Mouse (Mus musculus) G1E (cell line): ENCODE data around the gene Usp18. TPM values are rescaled to one million over a fixed set of nuclear protein-coding genes. Genes with fewer than 3 reads are reported as not detected.

Source experiments
- ATAC-seq: 2 replicates; pipeline ENCODE4 v1.8.0; 2016; ENCODE audit warnings: mild to moderate bottlenecking; ENCODE audit not compliant: insufficient number of reproducible peaks, poor library complexity, low FRiP score, severe bottlenecking; ENCODE audit errors: extremely low read depth
- DNase-seq: peaks from one replicate; pipeline ENCODE4 v3.0.0; 2012; ENCODE audit warnings: low spot score
- H3K27me3 ChIP-seq: 2 replicates; pipeline ENCODE4 v1.6.1; 2012; ENCODE audit warnings: mild to moderate bottlenecking, low read length, inconsistent platforms; ENCODE audit not compliant: insufficient read depth
- H3K36me3 ChIP-seq: replicated peaks from 2 replicates; pipeline ENCODE3; 2012; ENCODE audit warnings: mild to moderate bottlenecking, inconsistent platforms
- H3K4me1 ChIP-seq: 2 replicates; pipeline ENCODE4 v1.6.1; 2012; ENCODE audit warnings: low read depth, low read length, inconsistent platforms, mixed read lengths; ENCODE audit not compliant: insufficient read depth
- H3K4me3 ChIP-seq: 2 replicates; pipeline ENCODE4 v1.5.1; 2012; ENCODE audit warnings: low read depth, mild to moderate bottlenecking, inconsistent platforms, low read length, moderate library complexity, mixed read lengths
- H3K9me3 ChIP-seq: replicated peaks from 2 replicates; pipeline ENCODE4 v1.6.1; 2012; ENCODE audit warnings: inconsistent platforms
- CTCF ChIP-seq: IDR thresholded peaks from 2 replicates; pipeline ENCODE4 v1.5.1; 2012; ENCODE audit warnings: low read depth, low read length, inconsistent platforms, mixed read lengths
- GATA1 ChIP-seq: IDR thresholded peaks from 2 replicates; pipeline ENCODE4 v1.6.1; 2012; ENCODE audit warnings: borderline replicate concordance, low read length, inconsistent platforms, mixed read lengths
- GATA2 ChIP-seq: IDR thresholded peaks from 2 replicates; pipeline ENCODE4 v1.6.1; 2012; ENCODE audit warnings: low read depth, low read length, inconsistent platforms, borderline replicate concordance
- POLR2AphosphoS5 ChIP-seq: IDR thresholded peaks from 2 replicates; pipeline ENCODE4 v1.6.1; 2012; ENCODE audit warnings: low read depth, low read length, inconsistent platforms; ENCODE audit not compliant: insufficient replicate concordance
- TAL1 ChIP-seq: conservative IDR thresholded peaks from 2 replicates; pipeline ENCODE4 v1.6.1; 2012; ENCODE audit warnings: low read depth, low read length, inconsistent platforms, mixed read lengths
- polyA plus RNA-seq: library from polyadenylated mRNA; stranded (reverse); fragments of >175 nt; gene quantifications from 2 replicates; pipeline ENCODE4 v1.2.3, GENCODE M21; 2012
- total RNA-seq, 2 experiments: library from RNA; stranded (forward) in 1 of 2; stranded (reverse) in 1 of 2; fragments of 200-1000 nt in 1 of 2; fragments of >200 nt in 1 of 2; fragmentation: Nextera tagmentation in 1 of 2; gene quantifications; 2 replicates each; pipeline ENCODE4 v1.2.3; 2014 to 2017

Usp18 gene
- total and polyA plus RNA-seq, 3 experiments = 0.41 to 13.8 (median 2.3) TPM

- Histone ChIP-seq H3K4me3 (no peak overlapping the region), H3K4me1 (peaks cover 68% of the 10 kb centered on the region), H3K9me3 (no peaks in the 10 kb centered on the region), H3K27me3 (peaks cover 3% of the 10 kb centered on the region; the same call in 1 of the 2 replicates), H3K36me3 (no peaks in the 10 kb centered on the region)
- DNase-seq (no peak), ATAC-seq (no peak)
- TF ChIP-seq POLR2AphosphoS5 (no peak), CTCF (no peak), GATA2 (no peak), TAL1 (no peak), GATA1 (no peak)
Observed at GRCm38 (mm10) chr6:121228421-121228820, 17.3 kb upstream of the Usp18 start.

- Histone ChIP-seq H3K27me3 (peaks cover 3% of the 10 kb centered on the region), H3K36me3 (no peaks in the 10 kb centered on the region), H3K4me1 (peaks cover 41% of the 10 kb centered on the region), H3K9me3 (no peaks in the 10 kb centered on the region), H3K4me3 (no peak overlapping the region)
- ATAC-seq (no peak), DNase-seq (no peak)
- TF ChIP-seq GATA2 (no peak), CTCF (no peak), TAL1 (no peak), GATA1 (no peak), POLR2AphosphoS5 (no peak)
Observed at GRCm38 (mm10) chr6:121232652-121233051, 13.1 kb upstream of the Usp18 start.

GRCm38 (mm10) chr6:121236386-121236785 is 9.3 kb upstream of the Usp18 start:
- TF ChIP-seq TAL1 (no peak), POLR2AphosphoS5 (no peak), GATA2 (no peak), GATA1 (no peak), CTCF (no peak)
- H3K4me1 ChIP-seq = peaks cover 38% of the 10 kb centered on the region
- ATAC-seq = no peak
- H3K9me3 ChIP-seq = no peaks in the 10 kb centered on the region
- no peaks in the 10 kb centered on the region for H3K36me3 ChIP-seq
- H3K27me3 ChIP-seq = peaks cover under 1% of the 10 kb centered on the region
- DNase-seq = no peak
- no peak overlapping the region for H3K4me3 ChIP-seq

GRCm38 (mm10) chr6:121238209-121238608 is 7.5 kb upstream of the Usp18 start:
- DNase-seq (no peak), ATAC-seq (no peak)
- Histone ChIP-seq H3K4me1 (peaks cover 34% of the 10 kb centered on the region), H3K27me3 (no peaks in the 10 kb centered on the region; the same call in 1 of the 2 replicates), H3K4me3 (no peak overlapping the region), H3K36me3 (no peaks in the 10 kb centered on the region), H3K9me3 (no peaks in the 10 kb centered on the region)
- TF ChIP-seq GATA1 = no peak
- no peak for TF ChIP-seq TAL1
- TF ChIP-seq GATA2 = no peak
- no peak for TF ChIP-seq POLR2AphosphoS5
- no peak for TF ChIP-seq CTCF

GRCm38 (mm10) chr6:121241780-121242179 is 3.9 kb upstream of the Usp18 start:
- no peaks in the 10 kb centered on the region for H3K36me3 ChIP-seq
- H3K9me3 ChIP-seq = no peaks in the 10 kb centered on the region
- ATAC-seq (no peak), DNase-seq (no peak)
- H3K4me1 ChIP-seq = peaks cover 47% of the 10 kb centered on the region
- H3K27me3 ChIP-seq = no peaks in the 10 kb centered on the region
- H3K4me3 ChIP-seq = no peak overlapping the region
- TF ChIP-seq CTCF (no peak), GATA1 (no peak), POLR2AphosphoS5 (no peak), TAL1 (no peak)

GRCm38 (mm10) chr6:121243161-121243560 is 2.5 kb upstream of the Usp18 start:
- H3K4me1 ChIP-seq = peaks cover 54% of the 10 kb centered on the region
- DNase-seq (no peak), ATAC-seq (no peak)
- no peaks in the 10 kb centered on the region for H3K36me3 ChIP-seq
- no peaks in the 10 kb centered on the region for H3K9me3 ChIP-seq
- no peak overlapping the region for H3K4me3 ChIP-seq
- peaks cover 3% of the 10 kb centered on the region; the same call in 1 of the 2 replicates for H3K27me3 ChIP-seq
- no peak for TF ChIP-seq CTCF
- no peak for TF ChIP-seq GATA2
- no peak for TF ChIP-seq GATA1
- no peak for TF ChIP-seq POLR2AphosphoS5
- TF ChIP-seq TAL1 = no peak

GRCm38 (mm10) chr6:121246037-121246361 is 293 bp downstream of the Usp18 start:
- DNase-seq (no peak), ATAC-seq (no peak)
- TF ChIP-seq GATA2 = no peak
- TF ChIP-seq TAL1 = no peak
- TF ChIP-seq POLR2AphosphoS5 = no peak
- TF ChIP-seq CTCF = no peak
- no peak for TF ChIP-seq GATA1
- H3K4me3 ChIP-seq = peak overlapping the region; percentile 78
- no peaks in the 10 kb centered on the region for H3K9me3 ChIP-seq
- peaks cover 3% of the 10 kb centered on the region; the same call in 1 of the 2 replicates for H3K27me3 ChIP-seq
- no peaks in the 10 kb centered on the region for H3K36me3 ChIP-seq
- peaks cover 47% of the 10 kb centered on the region for H3K4me1 ChIP-seq
